Mouse (Mus musculus) layer of hippocampus, postnatal 25 days (tissue): ENCODE results near the gene Btf3l4. TPM values are rescaled to one million over a fixed set of nuclear protein-coding genes. Genes with fewer than 3 reads are reported as not detected.
A peak's percentile ranks its signal among the peaks of the same experiment; 100 is the strongest.

Experiments
- DNase-seq, 2 experiments: peaks; one replicate each; pipeline ENCODE4 v3.0.0; 2022; ENCODE audit warnings: mixed read lengths in 2 of 2, low spot score in 1 of 2; ENCODE audit errors: extremely low spot score in 1 of 2
- total RNA-seq, 2 experiments: library from RNA; stranded (reverse); gene quantifications; 2 replicates each; pipeline ENCODE4 v1.2.3; 2021

Gene Btf3l4
- 10 to 100 TPM; 92.4 to 93.2 TPM for total RNA-seq

DNA sequence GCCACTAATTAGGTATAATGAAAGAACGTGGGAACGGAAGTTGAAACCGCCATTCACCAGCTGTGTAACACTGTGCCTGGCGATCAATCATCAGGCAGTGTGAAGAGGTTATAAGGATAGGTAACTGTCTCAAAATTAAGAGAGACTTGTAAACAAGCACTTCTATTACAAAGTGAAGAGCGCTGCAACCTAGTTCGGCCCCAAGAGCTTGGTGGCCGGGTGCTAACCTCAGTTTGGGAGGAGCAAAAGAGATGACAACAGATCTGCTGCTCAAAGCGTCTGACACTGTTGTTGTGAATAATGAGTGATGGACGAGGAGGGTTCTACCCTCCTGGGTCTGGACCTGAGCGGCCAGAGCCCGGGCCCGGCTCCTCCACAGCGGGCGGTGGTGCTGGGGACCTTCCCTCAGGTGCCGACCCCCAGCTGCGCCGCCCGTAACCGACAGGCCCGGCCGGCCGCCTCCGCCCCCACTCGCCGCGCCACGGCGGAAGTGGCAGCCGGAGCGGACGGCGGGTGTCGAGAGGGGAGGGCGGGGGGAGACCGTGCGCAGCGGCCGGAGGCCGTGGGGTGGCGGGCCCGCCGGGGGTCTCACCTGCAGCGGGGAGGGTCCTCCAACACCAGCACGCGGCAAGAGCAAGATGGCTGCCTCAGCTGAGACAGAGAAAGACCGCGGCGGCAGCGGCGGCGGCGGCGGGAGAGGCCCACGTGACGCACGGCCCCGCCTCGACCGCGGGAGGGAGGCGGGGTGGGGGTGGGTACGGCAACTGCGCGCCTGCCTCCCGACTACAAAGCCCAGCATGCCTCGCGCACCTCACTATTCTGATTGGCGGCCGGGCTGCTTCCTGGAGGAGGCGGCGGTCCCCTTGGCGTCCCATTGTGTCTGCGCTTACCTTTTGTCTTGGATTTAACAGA lies at the start of gene Btf3l4:
Gene Btf3l4 (minus strand): TSS at position 699 of the 912 bp plus-strand sequence.
- DNase-seq = peak; percentile 73 to 84

DNA sequence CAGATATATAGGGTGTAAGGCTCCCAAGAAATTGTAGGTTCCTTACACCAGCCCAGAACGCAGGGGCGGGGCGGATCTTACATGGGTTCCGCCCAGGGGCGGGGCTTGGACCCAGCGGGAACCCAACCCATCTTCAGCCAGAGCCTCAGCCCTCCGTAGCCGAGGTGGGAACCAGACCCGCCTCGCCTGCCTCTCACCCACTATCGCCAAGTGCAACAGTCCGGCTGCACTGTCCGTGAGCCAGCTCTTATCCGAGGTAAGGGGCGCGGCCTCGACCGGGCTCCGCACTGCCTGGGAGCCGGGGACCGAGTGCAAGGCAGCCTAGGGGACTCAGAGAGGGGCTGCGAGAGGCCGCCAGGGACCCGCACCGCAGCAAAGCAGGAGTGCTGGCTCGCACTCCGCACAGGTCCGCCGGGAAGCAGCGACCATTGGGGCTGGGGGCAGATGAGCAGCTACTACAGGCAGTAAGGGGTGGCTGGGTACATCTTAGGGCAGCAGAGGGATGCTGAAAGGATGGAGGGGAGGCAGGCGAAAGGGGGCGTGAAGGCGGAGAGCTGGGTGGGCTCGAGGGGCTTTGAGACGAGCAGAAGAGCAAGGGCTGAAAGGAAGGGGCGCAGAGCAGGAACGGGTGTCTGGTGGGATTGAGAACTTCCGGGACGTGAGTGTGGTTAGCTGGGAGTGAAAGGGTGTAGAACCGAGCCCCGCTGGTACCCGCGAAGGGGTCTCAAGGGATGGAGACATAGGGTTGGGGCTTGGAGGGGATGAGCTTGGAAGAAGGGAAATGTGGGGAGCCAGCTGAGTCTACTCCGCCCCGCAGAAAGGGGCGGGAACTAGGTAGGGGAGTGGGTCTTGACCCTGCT lies 45.8 kb upstream of the Btf3l4 start, which contains the start of gene Rab3b:
Gene Rab3b (plus strand): TSS at position 101 of the 860 bp plus-strand sequence.
- peak; percentile 41 to 46 for DNase-seq

DNA sequence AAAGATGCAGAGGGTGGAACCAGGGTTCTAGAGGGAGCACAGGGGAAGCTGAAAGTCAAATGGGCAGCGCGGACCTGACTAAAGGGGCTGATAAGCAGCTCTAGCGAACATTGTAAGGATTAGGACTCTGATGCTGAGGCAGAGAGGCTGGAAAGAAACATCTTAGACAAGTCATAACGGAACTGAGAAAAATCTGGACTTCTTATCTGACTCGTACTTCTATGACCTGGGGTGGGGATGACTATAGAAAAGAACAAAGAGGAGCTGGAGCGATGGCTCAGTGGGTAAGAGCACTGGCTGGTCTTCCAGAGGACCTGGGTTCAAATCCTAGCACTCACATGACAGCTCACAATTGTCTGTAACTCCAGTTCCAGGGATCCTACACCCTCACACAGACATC lies 44.5 kb upstream of the Btf3l4 start:
- DNase-seq = no peak

DNA sequence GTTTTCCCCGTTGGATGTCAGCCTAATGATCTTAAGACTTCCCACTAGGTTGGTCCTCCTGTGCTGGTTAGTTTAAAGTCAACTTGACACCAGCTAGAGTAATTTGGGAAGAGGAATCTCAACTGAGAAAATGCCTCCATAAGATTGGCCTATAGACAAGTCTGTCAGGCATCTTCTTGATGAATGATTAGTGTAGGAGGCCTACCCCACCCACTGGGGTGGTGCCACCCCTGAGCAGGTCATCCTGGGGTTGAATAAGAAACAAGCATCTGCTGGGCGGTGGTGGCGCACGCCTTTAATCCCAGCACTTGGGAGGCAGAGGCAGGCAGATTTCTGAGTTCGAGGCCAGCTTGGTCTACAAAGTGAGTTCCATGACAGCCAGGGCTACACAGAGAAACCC lies 40.3 kb upstream of the Btf3l4 start:
- DNase-seq = no peak

DNA sequence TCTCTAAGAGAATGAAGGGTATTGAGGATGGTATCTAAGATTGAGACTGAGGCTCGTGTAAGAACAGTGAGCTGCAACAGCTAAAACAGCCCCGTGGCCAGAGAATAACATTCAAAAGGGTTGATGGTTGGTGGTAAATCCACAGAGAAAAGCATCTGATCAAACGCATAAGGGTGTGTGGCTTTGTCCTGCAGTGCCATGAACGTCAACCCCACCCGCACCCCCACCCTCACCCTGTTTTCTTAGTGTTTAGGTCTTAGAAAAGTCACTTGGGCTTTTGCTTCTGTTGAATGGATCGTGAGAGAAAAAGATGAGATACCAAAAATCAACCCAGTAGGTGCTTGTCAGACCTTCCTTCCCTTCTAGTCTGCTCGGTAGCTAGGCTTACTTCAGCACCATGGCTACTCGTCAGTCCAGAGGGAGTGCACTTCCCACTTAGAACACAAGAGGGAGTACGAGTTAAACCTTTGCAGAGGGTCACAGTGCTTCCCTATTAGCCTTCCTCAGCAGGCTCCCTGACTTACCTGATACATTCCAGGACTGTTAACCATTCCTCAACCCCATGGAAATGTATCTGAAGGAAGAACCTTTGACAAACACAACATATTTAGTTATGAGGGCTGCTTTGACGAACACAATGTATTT lies 36.4 kb upstream of the Btf3l4 start:
- DNase-seq = peak; percentile 79 to 98

DNA sequence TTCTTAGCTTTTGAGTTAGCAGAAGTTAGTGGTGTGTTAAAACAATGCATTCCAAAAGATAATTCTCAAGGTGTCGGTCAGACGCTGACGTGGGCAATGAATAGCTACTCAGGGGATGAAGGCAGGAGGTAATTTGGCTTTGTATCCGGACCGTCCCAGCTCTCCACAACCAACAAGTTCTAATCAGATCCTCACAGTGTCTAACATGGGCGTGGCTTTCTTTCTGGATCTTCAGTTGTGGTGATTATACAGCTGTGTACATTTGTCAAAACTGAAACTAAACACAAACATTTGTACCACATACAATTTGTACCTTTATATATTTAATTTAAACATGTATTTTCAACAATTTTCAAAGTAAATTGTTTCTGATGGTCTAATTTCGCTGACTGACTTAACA lies 33.4 kb upstream of the Btf3l4 start:
- no peak for DNase-seq

DNA sequence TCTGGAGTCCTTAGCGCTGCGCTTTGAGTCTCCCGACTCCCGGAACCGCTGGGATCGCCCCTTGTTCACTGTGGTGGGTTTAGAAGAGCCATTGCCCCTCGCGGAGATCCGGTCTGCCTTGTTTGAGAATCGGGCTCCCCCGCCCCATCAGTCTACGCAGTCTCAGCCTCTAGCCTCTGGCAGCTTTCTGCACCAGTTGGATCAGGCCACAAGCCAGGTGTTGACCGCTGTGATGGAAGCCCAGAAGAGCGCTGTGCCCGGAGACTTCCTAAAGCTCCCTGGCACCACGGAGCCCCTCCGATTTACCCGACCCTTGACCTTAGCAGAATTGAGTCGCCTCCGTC lies 15.1 kb upstream of the Btf3l4 start, which contains the start of gene A730015C16Rik:
Gene A730015C16Rik (minus strand): TSS at position 115 of the 344 bp plus-strand sequence.
- peak in 1 of 2 experiments; percentile 14 for DNase-seq

DNA sequence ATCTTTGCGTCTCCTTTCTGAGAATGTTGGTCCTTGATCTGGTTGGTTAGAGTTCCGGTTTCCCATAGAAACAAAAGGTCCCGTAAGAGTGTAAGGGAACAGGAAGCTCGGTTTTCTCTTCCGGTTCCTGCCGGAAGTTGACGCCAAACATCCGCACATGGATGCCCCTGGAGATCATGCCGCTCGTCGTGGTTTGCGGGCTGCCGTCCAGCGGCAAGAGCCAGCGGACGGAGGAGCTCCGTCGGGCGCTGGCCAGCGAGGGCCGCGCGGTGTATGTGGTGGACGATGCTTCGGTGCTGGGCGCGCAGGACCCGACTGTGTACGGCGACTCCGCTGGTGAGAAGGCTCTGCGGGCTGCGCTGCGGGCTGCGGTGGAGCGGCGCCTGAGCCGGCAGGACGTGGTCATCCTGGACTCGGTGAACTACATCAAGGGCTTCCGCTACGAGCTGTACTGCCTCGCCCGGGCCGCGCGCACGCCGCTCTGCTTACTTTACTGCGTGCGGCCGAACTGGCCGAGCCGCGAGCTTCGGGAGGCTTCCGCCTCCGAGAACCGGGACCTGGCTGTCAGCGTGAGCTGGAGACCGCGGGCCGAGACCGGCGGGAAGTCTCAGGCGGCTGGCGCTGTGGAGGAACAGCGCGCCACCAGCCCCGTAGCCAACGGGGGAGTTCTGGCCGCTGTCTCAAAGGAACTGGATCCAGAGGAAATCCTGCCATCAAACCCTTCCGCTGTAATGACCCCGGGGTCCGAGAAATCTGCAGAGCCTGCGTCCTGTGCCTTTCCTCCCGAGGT lies 14.5 kb upstream of the Btf3l4 start, which contains the start of gene Kti12:
Gene Kti12 (plus strand): TSS at position 71 of the 790 bp plus-strand sequence.
- DNase-seq = peak; percentile 69 to 71

DNA sequence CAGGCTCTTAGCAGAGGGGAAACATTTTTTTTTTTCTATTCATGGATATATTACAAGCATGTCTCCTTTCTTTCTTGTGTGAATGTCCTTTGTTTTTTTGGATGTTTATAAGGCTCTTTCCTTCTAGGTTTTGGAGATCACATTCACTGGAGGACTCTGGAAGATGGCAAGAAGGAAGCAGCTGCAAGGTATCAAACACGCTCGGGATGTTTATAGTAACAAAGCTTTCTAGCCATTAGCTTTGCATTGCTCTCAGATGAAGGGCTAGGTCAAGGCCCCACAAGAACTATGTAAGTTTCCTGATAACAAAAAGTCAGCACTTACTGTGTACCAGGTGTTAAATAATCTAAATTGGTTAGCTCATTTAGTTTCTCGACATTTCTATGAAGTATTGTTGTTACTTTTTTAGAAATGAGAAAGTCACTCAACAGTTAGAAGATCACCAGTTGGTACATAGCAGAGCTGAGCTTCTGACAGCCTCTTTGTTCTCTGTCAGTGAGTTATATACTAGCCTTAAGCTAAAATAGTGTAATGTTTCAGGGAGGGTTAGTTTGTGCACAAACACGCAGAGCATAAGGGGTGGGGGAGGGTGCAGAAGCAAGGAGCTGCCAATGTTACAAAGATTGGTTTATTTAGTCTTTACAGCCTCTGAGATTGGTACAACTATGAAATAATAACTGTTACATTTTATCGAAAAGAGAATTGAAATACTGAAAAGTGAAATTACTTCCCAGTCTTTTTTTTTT lies 12.6 kb upstream of the Btf3l4 start:
- DNase-seq = no peak

DNA sequence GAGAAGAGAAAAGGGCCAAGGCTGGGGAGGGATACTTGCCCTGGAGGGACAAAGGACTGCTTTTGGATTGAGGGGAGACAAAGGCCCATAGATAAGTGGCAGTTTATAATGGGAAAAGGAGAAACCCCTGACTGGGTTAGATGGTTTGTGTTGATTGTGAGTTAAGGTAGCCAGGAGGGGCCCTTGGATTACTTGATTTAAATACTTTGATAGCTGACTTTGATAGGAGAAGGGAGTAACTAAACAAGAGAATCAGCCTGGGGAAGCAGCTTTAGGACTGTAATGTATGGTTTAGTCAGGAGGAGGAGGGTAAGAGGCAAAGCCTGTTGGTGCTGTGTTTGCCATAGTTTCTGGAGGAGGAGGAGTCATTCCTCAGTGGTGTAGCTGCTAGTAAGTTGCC lies 9.9 kb upstream of the Btf3l4 start:
- DNase-seq = no peak

DNA sequence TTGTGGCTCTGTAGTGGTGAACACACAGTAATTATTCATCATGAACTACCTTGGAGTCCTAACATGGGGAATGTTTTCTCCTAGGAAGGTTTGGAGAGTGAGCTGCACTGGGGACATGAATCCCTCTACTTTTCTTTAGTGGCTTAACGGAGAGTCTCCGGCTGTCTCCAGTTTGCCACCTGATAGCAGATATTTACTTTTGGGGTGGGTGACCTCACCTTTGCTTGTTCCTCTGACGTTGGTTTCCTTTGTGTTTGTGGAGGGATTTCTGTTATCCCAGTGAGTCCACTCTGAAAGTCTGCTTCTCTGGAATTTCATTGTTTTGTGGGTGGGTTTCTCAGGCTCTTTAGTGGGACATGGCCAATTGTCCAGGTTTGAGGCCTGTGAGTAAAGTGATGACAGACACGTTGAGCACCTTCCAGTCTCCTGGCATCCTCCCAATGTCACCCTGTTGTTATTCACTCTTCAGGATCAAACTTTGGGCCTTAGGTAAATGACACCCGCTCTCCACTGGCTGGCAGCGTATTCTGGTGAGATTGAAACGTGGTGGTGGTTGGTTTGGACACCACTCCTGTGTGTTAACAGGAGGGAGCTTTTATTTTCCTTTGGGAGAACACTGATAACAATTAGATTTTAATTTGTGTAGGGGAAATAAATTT lies 8.6 kb upstream of the Btf3l4 start:
- DNase-seq = no peak

DNA sequence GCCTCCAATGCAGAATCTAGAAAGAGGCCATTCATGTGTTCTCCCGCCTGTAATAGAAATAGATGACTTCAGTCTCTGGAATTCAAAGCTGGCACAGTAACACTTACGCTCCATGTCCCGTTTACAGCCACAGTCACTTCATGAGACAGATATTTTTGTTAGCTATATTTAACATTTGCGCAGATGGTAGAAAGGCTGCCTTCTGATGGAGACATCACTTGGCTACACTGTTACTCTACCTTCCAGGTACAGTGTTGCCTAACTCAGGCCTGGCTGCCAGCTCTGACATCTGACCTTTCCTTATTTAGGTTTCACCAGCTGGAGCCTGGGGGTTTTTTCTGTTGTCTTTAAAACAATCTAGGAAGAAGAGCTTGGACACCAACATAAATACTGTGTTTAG lies 4.6 kb upstream of the Btf3l4 start:
- no peak for DNase-seq

DNA sequence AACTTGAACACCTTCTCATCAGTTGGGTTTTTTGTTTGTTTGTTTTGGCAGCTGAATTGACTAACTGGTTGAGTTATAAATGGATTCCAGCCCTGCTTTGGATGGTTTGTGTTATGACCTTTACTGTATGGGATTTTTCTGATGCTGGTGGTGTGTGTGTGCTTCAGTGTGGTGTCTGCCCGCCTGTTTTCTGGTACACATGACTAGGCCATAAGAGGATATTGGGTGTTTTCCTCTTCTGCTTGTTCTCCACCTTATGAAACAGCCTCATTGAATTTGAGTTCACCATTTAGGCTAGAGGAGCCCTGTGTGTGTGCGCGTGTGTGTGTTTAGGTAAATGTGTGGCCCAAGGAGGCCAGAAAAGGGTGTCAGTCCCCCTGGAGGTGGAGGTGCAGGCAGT lies 2.1 kb upstream of the Btf3l4 start:
- DNase-seq = no peak

DNA sequence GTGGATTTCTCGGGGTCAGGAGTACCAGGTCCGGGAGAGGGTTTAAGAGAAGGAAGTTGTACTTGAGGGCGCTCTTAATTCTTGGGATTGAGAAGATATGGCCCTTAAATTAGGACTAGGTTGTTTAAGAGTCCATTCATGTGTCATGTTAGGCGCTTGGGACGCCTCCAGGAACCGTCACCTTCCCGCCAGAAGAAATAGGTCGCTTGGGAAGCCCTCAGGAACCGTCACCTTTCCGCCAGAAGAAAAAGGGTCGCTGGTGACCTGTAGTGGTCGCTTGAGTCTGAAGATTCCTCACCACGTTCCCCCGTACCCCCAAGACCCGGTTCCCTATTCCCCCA lies 1.5 kb upstream of the Btf3l4 start:
- no peak for DNase-seq

DNA sequence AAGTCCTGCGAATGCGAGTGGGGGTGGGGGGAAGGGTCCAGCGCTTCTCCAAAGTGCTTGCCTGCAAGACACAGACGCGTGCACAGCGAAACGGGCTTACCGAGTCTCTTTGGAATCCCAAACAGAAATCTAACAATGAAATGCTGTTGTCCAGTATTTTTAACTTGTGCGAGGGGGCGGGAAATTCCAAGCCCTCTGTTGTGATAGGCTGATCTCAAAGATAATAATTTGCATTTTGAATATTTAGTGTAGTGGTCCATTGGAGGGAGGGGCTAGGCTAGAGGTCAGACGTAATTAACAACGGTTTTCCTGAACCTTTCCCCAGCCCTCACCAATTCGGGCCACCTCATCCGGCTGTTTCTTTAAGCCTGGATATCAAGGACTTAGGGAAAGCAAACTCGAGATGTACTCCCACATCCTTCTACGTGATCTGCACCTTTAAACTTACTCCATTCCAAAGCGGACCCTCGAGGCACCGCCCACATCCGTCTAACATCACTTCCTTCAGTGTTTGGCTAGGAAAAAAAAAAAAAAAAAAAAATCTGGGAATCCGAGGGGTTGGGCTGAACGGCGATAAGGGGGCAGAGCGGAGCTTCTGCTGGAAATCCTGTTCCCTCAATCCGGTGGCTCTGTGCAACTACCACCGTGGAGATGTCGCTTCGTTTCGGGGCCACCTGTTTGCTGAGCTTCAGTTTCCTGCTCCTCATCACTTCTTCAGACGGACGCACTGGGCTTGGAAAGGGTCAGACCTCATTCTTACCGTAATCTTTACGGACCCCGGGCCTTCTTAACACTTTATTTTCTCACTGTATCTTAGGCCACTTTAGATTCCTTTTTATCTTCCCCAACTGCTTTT lies 929 bp upstream of the Btf3l4 start, which contains the start of gene Txndc12:
Gene Txndc12 (plus strand): TSS at position 487 of the 856 bp plus-strand sequence.
- peak; percentile 56 to 57 for DNase-seq

DNA sequence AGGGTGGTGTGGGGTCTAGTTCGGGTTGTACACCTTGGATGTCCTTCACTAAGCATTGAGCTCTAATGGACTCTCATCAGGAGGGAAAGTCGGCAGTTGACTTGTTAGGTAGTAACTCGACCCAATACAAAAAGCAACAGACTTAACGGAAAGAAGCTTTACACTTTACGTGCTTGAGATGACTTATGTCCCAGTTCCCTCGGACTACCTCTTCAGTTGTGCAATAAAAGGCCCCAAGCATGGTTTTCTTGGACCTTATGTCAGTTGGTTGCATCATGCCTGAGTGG lies 357 bp upstream of the Btf3l4 start:
- no peak for DNase-seq

DNA sequence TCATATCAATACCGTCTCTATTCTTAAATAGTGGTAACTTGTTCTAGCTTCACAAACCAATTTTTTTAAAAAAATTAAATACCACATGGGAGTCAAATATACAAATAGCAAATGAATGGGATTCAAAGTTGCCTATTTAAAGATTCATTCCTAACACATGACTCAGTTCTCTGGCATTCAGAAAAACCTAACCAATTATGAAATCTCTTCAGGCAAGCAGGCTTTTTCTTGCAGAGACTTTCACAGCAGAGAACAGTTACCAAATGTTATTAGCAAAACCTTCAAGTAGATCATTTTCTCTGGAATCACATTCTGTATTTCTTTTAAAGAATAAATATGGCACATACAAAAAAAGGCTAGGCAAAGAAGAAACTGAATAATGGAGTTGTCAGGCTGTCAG lies 2.7 kb downstream of the Btf3l4 start:
- DNase-seq = no peak

DNA sequence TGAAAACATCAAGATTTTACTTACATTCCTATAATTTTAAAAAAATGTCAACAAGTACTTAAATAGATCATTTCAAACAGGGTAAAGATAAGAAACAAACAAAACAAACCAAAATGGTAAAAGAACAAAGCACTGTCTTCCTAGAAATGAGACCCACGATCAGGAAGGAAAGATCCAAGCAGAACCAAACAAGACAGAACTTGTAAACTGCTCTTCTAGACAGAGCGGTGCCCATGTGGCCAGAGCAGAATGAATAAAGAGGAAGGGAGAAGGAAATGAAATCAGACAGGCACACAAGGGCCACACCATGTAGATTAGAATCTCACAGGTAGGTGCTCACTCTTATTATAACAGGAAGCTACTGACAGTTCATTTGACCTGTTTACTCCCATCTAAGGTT lies 6.8 kb downstream of the Btf3l4 start:
- no peak for DNase-seq
